Mouse (Mus musculus) lung, postnatal 0 days (tissue): ENCODE measurements around the gene Olfr460.

ENCODE experiments used
- CTCF ChIP-seq: IDR thresholded peaks from 2 replicates; pipeline ENCODE4 v1.5.1; 2016; ENCODE audit warnings: antibody characterized with exemption, mild to moderate bottlenecking
- EP300 ChIP-seq: IDR thresholded peaks from 2 replicates; pipeline ENCODE4 v1.6.1; 2016; ENCODE audit warnings: antibody characterized with exemption, mild to moderate bottlenecking, control low read depth

DNA sequence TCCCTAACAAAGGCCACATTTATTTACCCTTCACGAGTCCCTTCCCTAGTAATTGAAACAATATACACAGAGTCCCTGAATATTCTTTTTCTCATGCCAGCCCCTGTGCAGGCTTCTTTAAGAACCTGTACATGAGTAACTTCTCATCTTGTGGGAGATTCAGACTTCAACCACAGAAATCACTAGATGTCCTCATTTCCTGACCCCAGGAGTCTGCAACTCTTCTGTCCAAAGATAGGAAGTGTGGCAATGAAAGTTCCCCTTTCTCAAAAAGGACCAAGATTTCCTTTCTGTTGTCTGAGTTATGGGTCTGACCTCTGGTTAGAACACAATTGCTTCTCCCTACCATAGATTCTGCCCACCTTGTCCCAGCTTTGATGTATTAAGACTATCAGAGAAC lies 7.0 kb downstream of the Olfr460 start:
- TF ChIP-seq CTCF (no peak), EP300 (no peak)
